Mouse (Mus musculus) intestine, embryonic 16.5 days (tissue): Measurements from ENCODE around the gene Otop2. TPM values are rescaled to one million over a fixed set of nuclear protein-coding genes. Genes with fewer than 3 reads are reported as not detected.
A peak's percentile ranks its signal among the peaks of the same experiment; 100 is the strongest.

ENCODE experiments used
- ATAC-seq: fragments of 200-750 bp; cut with Nextera tagmentation; 2 replicates; pipeline ENCODE4 v1.8.0; 2017; ENCODE audit warnings: moderate TSS enrichment, moderate library complexity
- H3K27ac ChIP-seq: fragments of 300-500 bp; sonication (generic); 2 replicates; pipeline ENCODE4 v1.5.1; 2014; ENCODE audit warnings: mild to moderate bottlenecking, low read length
- H3K27me3 ChIP-seq: fragments of 300-500 bp; sonication (generic); replicated peaks from 2 replicates; pipeline ENCODE4 v1.6.1; 2014; ENCODE audit warnings: low read length, control low read depth, mixed read lengths; ENCODE audit not compliant: control insufficient read depth, insufficient read depth
- H3K36me3 ChIP-seq: fragments of 300-500 bp; sonication (generic); 2 replicates; pipeline ENCODE4 v1.6.1; 2014; ENCODE audit warnings: low read length, control low read depth; ENCODE audit not compliant: control insufficient read depth, insufficient read depth
- H3K4me1 ChIP-seq: fragments of 300-500 bp; sonication (generic); 2 replicates; pipeline ENCODE4 v1.6.1; 2014; ENCODE audit warnings: low read length, control low read depth, mixed read lengths; ENCODE audit not compliant: control insufficient read depth, insufficient read depth
- H3K4me2 ChIP-seq: fragments of 300-500 bp; sonication (generic); 2 replicates; pipeline ENCODE4 v1.6.1; 2014; ENCODE audit warnings: low read depth, low read length, control low read depth
- H3K4me3 ChIP-seq: fragments of 300-500 bp; sonication (generic); 2 replicates; pipeline ENCODE4 v1.5.1; 2014; ENCODE audit warnings: mild to moderate bottlenecking, low read length
- H3K9ac ChIP-seq: fragments of 300-500 bp; sonication (generic); 2 replicates; pipeline ENCODE4 v1.6.1; 2014; ENCODE audit warnings: low read depth, low read length
- H3K9me3 ChIP-seq: fragments of 300-500 bp; sonication (generic); 2 replicates; pipeline ENCODE4 v1.6.1; 2016; ENCODE audit warnings: low read length, control low read depth; ENCODE audit not compliant: control insufficient read depth
- whole genome bisulfite sequencing: fragments of 180-500 bp; shearing (Covaris S2); extraction: QIAGEN DNeasy Blood & Tissue Kit; methylation state at CpG from one replicate; pipeline ENCODE4 v1.1.7; 2014; 5-methylcytosine and 5-hydroxymethylcytosine counted together
- polyA plus RNA-seq: library from polyadenylated mRNA; unstranded; fragments of >200 nt; fragmentation: Nextera tagmentation; extraction: Ambion mirVana; gene quantifications from 2 replicates; pipeline ENCODE4 v1.2.1, GENCODE M21; 2015

Gene Otop2
- polyA plus RNA-seq, 1 experiment from 2014 or later: 0.11 TPM

DNA sequence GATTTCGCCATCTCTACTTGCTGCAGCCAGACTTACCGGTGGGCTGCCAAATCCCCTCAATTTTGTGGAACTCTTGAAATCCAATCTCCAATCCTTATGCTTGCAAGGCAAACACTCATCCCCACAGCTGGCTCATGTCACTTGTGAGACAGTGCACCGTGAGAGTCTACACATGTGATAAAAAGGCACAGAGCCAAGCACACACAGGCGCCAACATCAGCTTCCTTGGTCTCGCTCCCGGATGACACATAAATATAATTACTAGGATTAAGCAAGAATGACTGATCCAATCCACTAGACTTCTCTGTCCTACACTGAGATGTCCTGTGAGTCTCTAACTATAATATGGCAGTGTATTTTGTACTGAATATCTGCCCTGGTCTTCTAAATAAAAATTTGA lies 16.0 kb upstream of the Otop2 start:
- Histone ChIP-seq H3K4me3 (no peak overlapping the region), H3K4me2 (no peak overlapping the region), H3K9ac (no peak overlapping the region), H3K27ac (peak overlapping the region; percentile 31), H3K9me3 (no peaks in the 10 kb centered on the region), H3K36me3 (no peaks in the 10 kb centered on the region), H3K27me3 (no peaks in the 10 kb centered on the region), H3K4me1 (peaks cover 9% of the 10 kb centered on the region; the same call in 1 of the 2 replicates)
- ATAC-seq: peak; percentile 26
- 51% methylated on average over 6 of the region's 6 CpGs for WGBS

DNA sequence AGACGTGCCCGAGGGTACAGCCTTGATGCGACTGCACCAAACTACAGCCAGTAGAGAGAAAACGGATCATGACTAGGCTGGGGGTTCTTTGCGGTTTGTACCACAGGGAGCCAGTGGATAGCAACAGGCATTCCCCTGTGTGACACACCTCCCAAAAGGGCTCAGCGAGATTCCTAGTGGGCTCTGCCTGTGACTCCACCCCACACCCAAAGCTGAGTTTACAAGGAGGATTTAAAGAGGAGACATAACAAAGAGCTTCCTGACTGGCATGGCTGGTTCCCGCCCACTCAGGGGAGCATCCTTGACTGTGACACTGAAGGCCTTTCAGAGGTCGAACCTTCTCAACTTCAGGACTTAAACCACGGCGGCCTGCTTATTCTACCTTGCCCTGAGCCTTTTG lies 15.5 kb upstream of the Otop2 start:
- 76% methylated on average over 10 of the region's 10 CpGs for WGBS
- H3K27me3 ChIP-seq: no peaks in the 10 kb centered on the region
- no peak overlapping the region for H3K4me3 ChIP-seq

DNA sequence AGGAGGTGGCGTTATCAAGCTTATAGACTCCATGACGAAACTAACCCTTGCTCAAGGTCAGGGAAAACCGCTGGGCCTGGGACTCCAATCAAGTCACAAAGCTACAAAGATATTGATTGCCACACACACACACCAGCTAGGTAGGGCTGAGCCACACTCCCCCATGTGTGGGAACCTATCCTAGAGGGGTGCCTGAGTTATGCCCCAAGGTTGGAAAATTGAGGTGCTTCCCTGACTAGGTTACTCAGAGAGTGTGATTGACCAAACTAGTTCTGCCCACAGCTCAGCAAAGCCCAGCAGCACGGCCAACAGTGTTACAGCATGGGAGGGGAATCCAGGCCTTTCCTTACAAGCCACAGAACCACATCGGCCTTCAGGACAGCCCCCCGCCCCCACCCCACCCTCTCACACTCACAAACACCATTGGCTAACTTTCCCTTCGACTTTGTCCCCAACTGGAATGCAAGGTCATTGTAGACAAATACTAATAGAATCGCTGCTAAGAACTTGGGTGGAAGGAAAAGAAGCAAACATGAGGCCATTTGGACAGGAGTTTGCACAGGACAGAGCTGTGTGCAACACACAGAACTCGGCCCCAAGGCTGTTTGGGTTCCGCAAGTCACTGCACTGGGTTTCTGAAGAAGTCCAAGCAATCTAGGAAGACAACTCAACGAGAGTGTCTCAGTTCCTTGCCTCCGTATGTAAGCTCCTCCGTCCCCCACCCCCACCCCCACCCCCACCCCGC lies 14.2 kb upstream of the Otop2 start:
- H3K9me3 ChIP-seq: no peaks in the 10 kb centered on the region
- H3K4me2 ChIP-seq: no peak overlapping the region
- no peak overlapping the region for H3K4me3 ChIP-seq
- 46% methylated on average over 14 of the region's 14 CpGs for WGBS
- H3K36me3 ChIP-seq: no peaks in the 10 kb centered on the region
- H3K9ac ChIP-seq: no peak overlapping the region
- ATAC-seq: peak; percentile 70
- H3K27ac ChIP-seq: peak overlapping the region; percentile 86
- no peaks in the 10 kb centered on the region for H3K27me3 ChIP-seq
- H3K4me1 ChIP-seq: peaks cover 14% of the 10 kb centered on the region; the same call in 1 of the 2 replicates

More for the DNA sequence above, 15.5 kb upstream of the Otop2 start:
- H3K27ac ChIP-seq: peak overlapping the region; percentile 19; the same call in 1 of the 2 replicates
- H3K9me3 ChIP-seq: no peaks in the 10 kb centered on the region
- ATAC-seq: no peak
- peaks cover 9% of the 10 kb centered on the region; the same call in 1 of the 2 replicates for H3K4me1 ChIP-seq
- no peak overlapping the region for H3K9ac ChIP-seq
- H3K36me3 ChIP-seq: no peaks in the 10 kb centered on the region
- H3K4me2 ChIP-seq: no peak overlapping the region

DNA sequence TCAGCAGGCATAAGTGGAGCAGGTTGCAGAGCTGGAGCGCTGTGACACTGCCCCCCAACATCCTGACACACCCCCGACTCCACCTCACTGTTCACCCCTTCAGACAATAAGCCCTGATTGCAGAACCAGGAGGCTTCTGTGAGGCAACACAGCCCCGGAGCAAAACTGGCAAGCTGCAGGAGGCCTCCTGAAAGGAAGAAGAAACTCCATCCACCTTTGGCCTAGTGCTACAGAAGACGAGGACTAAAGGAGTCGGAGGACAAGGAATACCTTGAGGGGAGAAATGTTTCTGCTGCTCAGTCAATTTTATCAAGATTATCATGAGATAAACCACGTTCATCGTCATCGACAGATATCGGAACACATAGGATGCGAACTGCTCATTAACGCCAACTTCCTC lies 11.0 kb upstream of the Otop2 start:
- no peak overlapping the region for H3K27ac ChIP-seq
- H3K36me3 ChIP-seq: no peaks in the 10 kb centered on the region
- no peaks in the 10 kb centered on the region for H3K9me3 ChIP-seq
- 82% methylated on average over 11 of the region's 11 CpGs for WGBS
- H3K4me2 ChIP-seq: no peak overlapping the region
- peaks cover 9% of the 10 kb centered on the region; the same call in 1 of the 2 replicates for H3K4me1 ChIP-seq
- no peak overlapping the region for H3K9ac ChIP-seq
- no peak overlapping the region for H3K4me3 ChIP-seq
- ATAC-seq: no peak
- H3K27me3 ChIP-seq: no peaks in the 10 kb centered on the region

DNA sequence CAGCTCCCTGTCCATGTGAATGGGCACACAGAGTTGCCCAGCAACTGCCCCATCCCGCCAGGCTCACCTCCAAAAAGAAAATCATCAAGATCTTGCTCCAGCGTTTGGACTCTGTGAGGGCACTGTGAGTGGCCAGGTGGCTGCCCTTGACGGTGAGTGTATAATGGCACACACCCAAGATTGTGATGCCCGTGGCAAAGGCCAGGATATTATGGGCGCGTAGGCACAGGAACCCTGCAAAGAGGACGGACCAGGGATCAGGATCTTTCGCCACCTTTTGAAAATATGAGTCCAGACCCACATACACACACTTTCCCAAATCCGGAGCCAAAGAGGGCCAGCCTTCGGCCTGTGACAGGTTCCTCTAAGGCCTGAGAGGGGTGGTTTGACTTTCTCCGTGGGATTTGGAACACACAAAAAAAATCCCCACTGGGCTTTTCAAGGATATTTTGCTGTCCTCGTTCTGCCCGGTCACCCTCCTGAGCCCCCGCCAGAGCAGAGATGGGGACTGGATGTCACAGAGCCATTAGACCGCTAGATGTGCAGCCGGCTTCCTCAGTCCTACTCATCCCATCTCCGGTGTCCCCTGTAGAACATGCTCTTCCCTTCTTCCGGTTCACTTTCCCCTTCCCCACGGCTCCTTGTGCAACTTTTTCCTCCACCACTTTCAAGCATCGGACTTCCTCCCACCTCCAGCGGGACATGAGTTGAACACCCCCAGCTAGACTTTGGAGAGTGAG lies 10.3 kb upstream of the Otop2 start:
- Histone ChIP-seq H3K4me1 (peaks cover 9% of the 10 kb centered on the region; the same call in 1 of the 2 replicates), H3K4me2 (peak overlapping the region; percentile 84), H3K27me3 (no peaks in the 10 kb centered on the region), H3K9ac (peak overlapping the region; percentile 70), H3K9me3 (no peaks in the 10 kb centered on the region), H3K27ac (peak overlapping the region; percentile 50; the same call in 1 of the 2 replicates), H3K4me3 (peak overlapping the region; percentile 54), H3K36me3 (no peaks in the 10 kb centered on the region)
- ATAC-seq: no peak
- WGBS: 48% methylated on average over 21 of the region's 21 CpGs

DNA sequence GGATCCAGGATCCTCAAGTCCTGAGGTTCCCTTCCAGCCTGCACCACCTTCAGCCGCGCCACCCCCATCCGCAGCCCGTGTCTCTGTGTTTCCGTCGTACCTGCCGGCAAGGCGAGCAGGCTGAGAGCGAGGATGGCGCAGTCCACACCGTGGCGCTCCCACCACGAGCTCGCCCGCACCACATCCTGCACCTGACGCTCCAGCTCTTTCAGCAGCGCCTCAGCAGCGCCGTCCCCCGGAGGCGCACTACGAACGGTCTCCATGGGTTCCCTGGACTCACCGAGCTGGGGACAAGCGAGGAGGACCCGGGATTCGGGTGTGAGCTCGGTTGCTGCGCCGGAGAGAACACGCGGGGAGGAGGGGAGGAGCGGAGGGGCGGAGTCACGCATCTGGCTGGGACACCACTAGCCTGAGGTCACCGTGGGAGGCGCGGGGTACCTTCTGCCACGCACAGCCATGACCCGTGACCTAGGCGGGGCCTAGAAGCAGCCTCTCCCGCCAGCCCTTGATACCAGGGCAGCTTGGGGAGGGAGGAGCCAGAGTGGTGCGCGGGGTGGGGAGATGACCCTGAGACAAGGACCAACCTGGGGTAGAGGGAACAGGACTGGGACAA lies 9.6 kb upstream of the Otop2 start, which contains the start of gene Fads6:
TSS of gene Fads6 (minus strand) at position 450 of the 613 bp plus-strand sequence.
- H3K27ac ChIP-seq: peak within 1 kb of the TSS; percentile 50

DNA sequence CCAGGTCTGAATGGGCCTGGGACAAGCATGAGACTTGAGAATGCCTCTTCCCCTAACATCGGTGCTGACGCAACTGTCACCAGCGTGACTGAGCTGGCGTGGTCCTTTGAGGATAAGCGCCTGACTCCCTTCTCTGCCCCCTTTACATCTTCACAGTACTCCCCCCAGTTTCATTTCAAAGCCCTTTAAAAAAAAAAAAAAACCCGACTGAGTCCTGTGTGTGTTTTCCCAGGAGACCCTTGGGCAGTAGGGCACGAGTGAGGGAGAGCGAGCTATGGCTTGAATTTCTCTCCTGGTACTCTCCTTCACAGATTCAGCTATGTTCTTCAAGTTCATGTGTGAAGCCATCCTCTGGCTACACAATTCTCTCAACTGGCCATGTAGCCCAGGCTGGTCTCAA lies 8.8 kb upstream of the Otop2 start:
- Histone ChIP-seq H3K27me3 (no peaks in the 10 kb centered on the region), H3K9me3 (no peaks in the 10 kb centered on the region), H3K4me2 (no peak overlapping the region), H3K4me1 (0 out of 2 replicates have a peak, but pooled peaks cover 5% of the 10 kb centered on the region), H3K36me3 (no peaks in the 10 kb centered on the region), H3K27ac (no peak overlapping the region), H3K4me3 (no peak overlapping the region), H3K9ac (no peak overlapping the region)
- no peak for ATAC-seq
- WGBS: 75% methylated on average over 8 of the region's 8 CpGs

More for the DNA sequence above, 9.6 kb upstream of the Otop2 start, which contains the start of gene Fads6:
- 1% methylated on average over 44 of the region's 44 CpGs for WGBS
- ATAC-seq: peak; percentile 69
- H3K9ac ChIP-seq: peak within 1 kb of the TSS; percentile 70
- H3K36me3 ChIP-seq: no peaks in the 10 kb centered on the region
- H3K9me3 ChIP-seq: no peaks in the 10 kb centered on the region
- H3K27me3 ChIP-seq: no peaks in the 10 kb centered on the region
- peak within 1 kb of the TSS; percentile 84 for H3K4me2 ChIP-seq
- peaks cover 6% of the 10 kb centered on the region; the same call in 1 of the 2 replicates for H3K4me1 ChIP-seq
- H3K4me3 ChIP-seq: peak within 1 kb of the TSS; percentile 54

DNA sequence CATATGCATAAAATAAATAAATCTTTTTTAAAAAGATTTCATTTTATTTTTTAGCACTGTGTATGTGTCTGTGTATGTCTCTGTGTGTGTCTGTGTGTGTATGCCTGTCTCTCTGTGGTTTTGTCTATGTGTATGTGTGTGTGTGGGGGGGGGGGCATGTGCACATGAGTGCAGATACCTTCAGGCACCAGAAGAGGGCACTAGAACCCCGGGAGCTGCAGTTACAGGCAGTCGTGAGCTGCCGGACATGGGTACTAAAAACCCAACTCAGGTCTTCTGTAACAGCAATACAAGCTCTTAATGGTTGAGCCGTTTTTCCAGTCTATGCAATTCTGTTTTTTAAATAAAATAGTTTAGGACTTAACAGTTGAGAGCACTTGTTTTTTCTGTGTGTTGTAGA lies 6.2 kb upstream of the Otop2 start:
- 84% methylated on average over 4 of the region's 4 CpGs for WGBS
- 0 out of 2 replicates have a peak, but pooled peaks cover 5% of the 10 kb centered on the region for H3K4me1 ChIP-seq
- no peak overlapping the region for H3K9ac ChIP-seq
- no peaks in the 10 kb centered on the region for H3K27me3 ChIP-seq
- no peak overlapping the region for H3K4me2 ChIP-seq
- no peaks in the 10 kb centered on the region for H3K36me3 ChIP-seq
- no peak overlapping the region for H3K4me3 ChIP-seq
- ATAC-seq: no peak
- no peak overlapping the region for H3K27ac ChIP-seq
- no peaks in the 10 kb centered on the region for H3K9me3 ChIP-seq

DNA sequence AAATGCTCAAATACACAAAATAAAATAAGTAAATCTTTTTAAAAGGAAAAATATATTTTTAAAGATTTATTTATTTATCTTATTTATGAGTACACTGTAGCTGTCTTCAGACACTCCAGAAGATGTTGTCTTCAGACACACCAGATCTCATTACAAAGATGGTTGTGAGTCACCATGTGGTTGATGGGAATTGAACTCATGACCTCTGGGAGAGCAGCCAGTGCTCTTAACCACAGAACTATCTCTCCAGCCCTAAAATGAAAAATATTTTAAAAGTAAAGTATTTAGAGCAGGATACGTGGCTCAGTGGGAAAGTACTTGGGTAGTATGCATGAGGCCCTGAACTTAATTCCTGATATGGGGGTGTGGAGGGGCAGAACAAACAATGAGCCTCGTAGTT lies 5.6 kb upstream of the Otop2 start:
- no peaks in the 10 kb centered on the region for H3K27me3 ChIP-seq
- no peak overlapping the region for H3K9ac ChIP-seq
- H3K4me2 ChIP-seq: no peak overlapping the region
- H3K36me3 ChIP-seq: no peaks in the 10 kb centered on the region
- no peak overlapping the region for H3K27ac ChIP-seq
- H3K4me1 ChIP-seq: 0 out of 2 replicates have a peak, but pooled peaks cover 5% of the 10 kb centered on the region
- WGBS: 76% methylated on average over 2 of the region's 2 CpGs
- no peak for ATAC-seq
- no peaks in the 10 kb centered on the region for H3K9me3 ChIP-seq
- no peak overlapping the region for H3K4me3 ChIP-seq
